Mouse (Mus musculus) monocyte, adult 5-6 weeks (primary cell): Measurements from ENCODE around the gene Olfr1344. TPM values are rescaled to one million over a fixed set of nuclear protein-coding genes. Genes with fewer than 3 reads are reported as not detected.

ENCODE experiments used
- total RNA-seq: library from RNA; stranded (forward); fragments of 200-1000, 200-491, 200-594 nt; gene quantifications from 3 replicates; pipeline ENCODE4 v1.2.3, GENCODE M21; 2017

Olfr1344 gene
- total RNA-seq, 1 experiment from 2014 or later, result not detected

Other genes starting within 250 kb of the Olfr1344 start
- gene Galp, start 241.6 kb upstream of the Olfr1344 start, total RNA-seq, result not detected in 3 replicates
- gene Zscan5b, start 216.4 kb upstream of the Olfr1344 start, total RNA-seq, result not detected in 3 replicates
- gene Epp13, start 186.0 kb upstream of the Olfr1344 start, total RNA-seq, result not detected in 3 replicates
- gene Zfp667, start 152.1 kb upstream of the Olfr1344 start, total RNA-seq, result 1.3 to 5.0 TPM (median 2.3 TPM) in 3 replicates
- 1.3 to 1.9 TPM in 2 of 3 replicates, not detected in the other for gene Zfp583, start 107.4 kb upstream of the Olfr1344 start, total RNA-seq
- 0.19 TPM in 1 of 3 replicates, not detected in the others for gene Gm3854, start 94.9 kb upstream of the Olfr1344 start, total RNA-seq
- 1.6 to 5.6 TPM (median 2.9 TPM) in 3 replicates for gene Zfp78, start 75.4 kb upstream of the Olfr1344 start, total RNA-seq
- gene Zfp28, start 55.4 kb upstream of the Olfr1344 start, total RNA-seq, result 1.6 to 3.7 TPM (median 2.9 TPM) in 3 replicates
- not detected in 3 replicates for gene Smim17, start 40.0 kb upstream of the Olfr1344 start, total RNA-seq
- not detected in 3 replicates for gene Gm20715, start 28.4 kb upstream of the Olfr1344 start, total RNA-seq
- not detected in 3 replicates for gene Olfr1336, start 17.5 kb downstream of the Olfr1344 start, total RNA-seq
- gene Olfr1346, start 28.4 kb downstream of the Olfr1344 start, total RNA-seq, result not detected in 3 replicates
- not detected in 3 replicates for gene Olfr5, start 48.3 kb downstream of the Olfr1344 start, total RNA-seq
- gene Olfr1347, start 61.1 kb downstream of the Olfr1344 start, total RNA-seq, result not detected in 3 replicates
- gene Olfr1348, start 70.1 kb downstream of the Olfr1344 start, total RNA-seq, result not detected in 3 replicates
- gene Olfr1349, start 84.3 kb downstream of the Olfr1344 start, total RNA-seq, result not detected in 3 replicates
- not detected in 3 replicates for gene Olfr1350, start 126.2 kb downstream of the Olfr1344 start, total RNA-seq